ENCODE assay signal across 12 mouse cellular contexts in the genomic region with DNA sequence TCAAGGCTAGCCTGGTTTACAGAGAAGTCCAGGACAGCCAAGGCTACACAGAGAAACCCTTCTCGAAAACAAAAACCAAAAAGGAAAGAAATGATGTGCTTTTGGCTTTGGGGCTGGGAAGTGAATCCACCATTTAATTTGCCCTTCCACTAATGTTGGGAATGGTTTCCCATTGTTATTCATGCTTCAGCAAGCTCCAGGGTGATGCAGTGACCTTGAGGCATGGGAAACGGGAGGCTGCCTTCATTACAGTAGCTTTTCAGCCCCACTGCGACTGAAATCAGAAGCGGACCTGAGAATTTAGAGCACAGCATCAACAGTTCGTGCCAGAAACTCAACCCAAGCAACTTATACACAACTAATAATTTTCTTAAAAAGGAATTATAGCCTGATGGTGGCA.
"Had no signal": no experiment of that assay in that cellular context is flagged by ENCODE, and none has a peak within 500 bp of the region (broad histone marks: within the 10 kb centered on the region; RNA-seq: fewer than 3 reads in every experiment).

No protein-coding gene starts in this region.

- DNase-seq: retina, postnatal 1 day; right cerebral cortex, adult 18-20 months; right cerebral cortex, postnatal 14 days; right cerebral cortex, postnatal 25 days; right cerebral cortex, postnatal 4 days; spleen, adult 18-20 months; thymus, adult 18-20 months; thymus, adult 2 months; thymus, postnatal 14 days; thymus, postnatal 25 days; thymus, postnatal 36 days; thymus, postnatal 4 days had no signal
